Mouse (Mus musculus) frontal cortex, postnatal 36 days (tissue): ENCODE results near the gene Ipo13.
A peak's percentile ranks its signal among the peaks of the same experiment; 100 is the strongest.

ENCODE experiments used
- DNase-seq, 2 experiments: peaks; one replicate each; pipeline ENCODE4 v3.0.0; 2022; ENCODE audit warnings: low spot score in 2 of 2

Ipo13 gene

DNA sequence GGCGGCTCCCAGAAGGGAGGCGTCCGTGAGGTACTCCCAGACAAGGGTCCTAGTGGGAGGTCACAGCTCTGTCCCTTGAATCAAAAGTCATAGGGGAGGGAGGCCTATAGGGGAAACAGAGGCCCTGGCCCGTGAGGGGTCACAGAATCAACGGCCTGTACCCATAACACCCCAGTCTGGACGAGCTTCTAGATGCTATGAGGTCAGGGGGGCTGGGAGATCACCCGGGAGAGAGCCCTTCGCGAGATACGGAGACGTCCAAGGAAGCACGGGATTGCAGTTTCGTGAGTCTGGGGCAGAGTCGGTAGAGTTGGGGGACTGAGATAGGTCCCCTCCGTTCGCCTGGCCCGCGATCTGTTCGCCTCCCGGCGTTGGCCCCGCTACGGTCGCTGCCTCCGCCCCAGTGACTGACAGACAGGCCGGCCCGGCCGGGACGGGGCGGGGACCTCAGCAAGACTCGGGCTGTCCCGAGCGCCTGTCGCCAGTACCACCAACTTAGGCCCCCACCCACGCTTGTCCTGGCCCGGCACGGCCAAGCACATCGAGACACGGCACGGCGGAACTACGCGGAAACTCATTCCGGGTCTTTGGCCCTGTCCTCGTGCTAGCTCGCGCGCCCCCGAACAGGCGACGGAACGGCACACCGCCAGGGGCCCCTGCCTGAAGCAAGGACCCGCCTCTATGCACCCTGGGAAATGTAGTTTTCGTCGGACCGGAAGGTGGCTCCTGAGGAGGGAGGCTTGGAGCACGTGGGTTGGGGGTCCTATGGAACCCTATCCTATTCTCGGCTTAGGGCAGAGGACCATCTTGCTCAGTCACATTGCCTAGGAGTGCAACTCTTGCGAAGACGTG lies at the start of gene Ipo13:
Gene Ipo13 (minus strand): TSS at position 409 of the 852 bp plus-strand sequence.
- peak; percentile 94 to 95 for DNase-seq

DNA sequence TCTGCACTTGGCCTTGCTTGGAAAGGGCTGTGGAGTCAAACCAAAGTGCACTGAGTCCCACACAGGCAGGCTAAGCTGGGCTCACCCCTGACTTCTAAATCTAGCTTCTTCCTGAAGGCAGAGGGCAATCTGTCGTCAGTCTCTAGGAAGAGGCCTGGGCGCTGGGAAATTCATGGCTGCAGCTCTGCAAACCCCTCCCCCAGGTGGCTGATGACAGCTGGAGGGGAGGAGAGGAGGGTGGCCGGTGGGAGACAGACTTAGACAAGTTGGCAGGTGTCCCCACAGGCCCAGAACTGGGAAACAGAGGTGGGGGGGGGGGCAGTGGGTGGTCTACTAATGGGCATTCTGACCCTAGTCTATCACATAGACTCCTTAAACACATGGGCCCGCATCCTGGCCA lies 42.7 kb upstream of the Ipo13 start:
- DNase-seq, result no peak

DNA sequence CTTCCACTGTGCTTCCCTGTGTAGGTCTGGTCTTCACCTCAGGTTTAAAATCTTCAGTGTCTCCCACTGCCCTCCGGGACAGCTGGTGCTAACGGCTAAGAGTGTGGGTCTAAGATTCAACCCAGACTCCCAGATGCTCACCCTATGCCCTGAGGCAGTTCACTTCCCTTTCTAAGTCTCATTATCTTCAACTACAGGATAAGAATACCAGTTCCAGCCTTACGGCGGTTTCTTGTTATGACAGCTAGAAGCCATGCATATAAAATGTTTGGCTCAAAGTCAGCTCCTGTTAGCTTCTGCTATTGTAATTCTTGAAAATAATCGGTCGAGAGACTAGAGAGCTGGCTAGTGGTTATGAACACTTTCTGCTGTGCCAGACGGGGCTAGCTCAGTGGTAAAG lies 32.7 kb upstream of the Ipo13 start:
- no peak for DNase-seq

DNA sequence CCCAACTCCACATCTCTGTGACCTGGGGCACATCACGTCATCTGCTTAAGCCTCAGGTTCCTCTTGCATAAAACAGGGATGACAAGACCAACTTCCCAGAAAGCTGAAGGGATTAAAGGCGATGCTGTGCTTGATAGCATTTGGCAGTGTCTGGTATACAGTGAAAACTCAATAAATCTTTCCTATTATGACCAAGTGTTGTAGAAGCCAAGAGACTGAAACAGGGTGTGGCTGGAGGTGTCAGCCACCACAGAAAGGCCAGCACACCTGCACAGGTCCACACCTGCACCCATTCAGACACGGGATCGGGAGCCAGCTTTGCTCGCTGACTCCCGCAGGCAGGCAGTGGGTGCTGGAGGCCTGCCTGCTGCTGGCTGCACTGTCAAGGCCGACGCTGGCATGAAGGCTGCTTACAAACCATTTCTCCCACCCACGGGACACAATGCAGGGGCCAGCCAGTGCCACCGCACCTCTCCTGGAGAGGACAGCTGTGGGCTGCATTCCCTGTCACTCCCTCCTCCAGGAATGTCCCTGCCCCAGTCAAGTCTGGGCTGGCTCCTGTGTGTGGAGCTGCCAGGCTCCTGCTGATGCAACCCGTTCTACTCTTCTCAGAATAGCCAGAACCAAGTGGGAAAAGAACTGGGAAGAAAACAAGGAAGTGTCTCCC lies 32.0 kb upstream of the Ipo13 start:
- DNase-seq, result no peak

DNA sequence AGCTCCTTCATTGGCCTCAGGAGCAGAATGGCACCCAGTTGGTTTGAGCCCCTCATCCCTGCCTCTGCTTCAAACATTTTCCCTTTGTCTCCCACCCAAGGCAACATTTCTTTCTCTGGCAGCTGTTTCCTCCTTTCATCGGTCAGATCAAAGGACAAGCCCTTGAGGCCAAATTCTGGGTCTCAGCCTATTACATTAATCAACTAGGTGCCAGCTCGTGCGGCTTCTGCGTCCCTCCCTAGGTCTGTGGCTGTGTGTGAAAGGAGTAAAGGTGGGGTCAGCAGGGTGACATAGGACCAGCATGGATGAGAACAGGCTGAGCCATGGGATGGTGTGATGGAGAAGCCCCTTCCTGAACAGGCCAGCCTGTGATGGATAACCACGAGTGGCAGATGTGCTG lies 28.5 kb upstream of the Ipo13 start:
- no peak for DNase-seq

DNA sequence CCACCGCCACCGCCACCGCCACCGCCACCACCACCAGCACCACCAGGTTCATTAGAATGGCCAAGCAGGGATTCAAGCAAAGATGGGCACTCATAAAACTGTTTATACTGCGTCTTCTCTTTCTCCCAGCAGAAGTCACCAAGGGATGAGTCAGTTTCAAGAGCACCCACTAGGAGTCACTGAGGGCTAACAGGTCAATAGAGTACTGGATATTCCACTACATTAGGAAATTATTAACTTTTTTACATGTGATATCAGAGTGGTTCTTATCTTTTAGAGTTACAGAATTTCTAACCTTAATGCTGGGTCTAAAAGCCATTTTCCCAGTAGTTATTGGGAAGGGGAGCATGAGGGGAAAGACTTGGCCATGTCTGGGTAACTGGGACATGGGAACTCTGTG lies 22.2 kb upstream of the Ipo13 start:
- DNase-seq, result no peak

DNA sequence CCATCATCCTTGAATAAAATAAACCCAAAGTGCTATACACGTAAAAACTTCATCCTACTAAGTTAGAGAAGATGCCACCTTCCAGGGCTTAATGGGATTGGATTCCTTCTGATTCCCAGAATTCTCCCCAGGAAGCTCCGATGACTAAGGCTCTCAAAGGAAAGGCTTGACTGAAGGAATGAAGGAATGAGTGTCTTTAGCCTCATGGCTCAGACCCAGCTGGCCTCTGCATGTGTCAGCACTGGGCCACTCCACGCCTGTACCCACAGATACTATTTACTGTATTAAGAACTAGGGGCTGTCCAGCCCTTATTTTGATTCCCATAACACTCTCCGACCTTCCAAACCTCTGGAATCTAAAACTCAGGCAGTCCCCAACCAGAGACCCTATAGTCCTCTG lies 19.3 kb upstream of the Ipo13 start:
- no peak for DNase-seq

DNA sequence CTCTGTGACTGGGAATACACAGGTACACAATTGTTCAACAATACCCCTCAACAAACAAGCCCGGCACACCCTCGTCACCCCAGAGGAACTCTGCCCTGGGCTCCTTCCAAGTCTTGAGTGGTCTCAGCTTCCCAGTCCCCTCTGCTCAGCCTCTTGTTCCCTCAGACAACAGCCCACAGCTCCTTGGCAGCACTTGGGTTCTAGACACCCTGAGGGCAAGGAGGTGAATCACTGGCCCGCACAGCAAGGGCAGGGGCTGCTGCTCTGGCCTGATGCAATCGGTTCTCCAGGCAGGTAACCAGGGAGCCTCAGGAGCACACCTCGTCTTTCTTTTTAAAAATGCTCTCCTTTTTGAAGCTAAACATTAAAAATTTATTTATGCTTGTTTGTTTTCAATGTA lies 18.4 kb upstream of the Ipo13 start:
- DNase-seq, result no peak

DNA sequence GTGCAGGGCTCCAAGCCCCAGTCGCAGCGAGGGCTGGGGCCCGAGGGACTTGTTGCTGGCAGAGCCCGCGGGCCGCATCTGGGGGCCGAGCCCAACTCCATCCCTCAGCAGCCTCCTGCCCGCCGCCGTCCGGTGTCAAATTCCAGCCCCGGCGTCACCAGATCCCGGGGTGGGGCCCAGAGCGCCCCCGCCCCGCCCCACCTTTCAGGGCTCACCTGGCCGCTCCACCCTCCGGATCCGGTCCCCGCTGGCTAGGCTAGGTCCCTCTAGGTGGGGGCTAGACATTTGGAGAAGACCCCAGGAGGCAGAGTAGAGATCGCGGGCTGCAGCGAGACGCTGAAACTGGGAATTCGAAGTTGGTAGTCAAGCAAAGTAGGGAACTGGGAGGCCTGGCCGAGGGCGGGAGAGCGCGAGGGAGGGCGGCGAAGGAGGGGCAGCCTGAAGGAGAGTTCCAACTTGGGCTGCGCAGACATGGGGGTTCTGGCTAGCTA lies 14.6 kb upstream of the Ipo13 start, which contains the start of gene Artn:
Gene Artn (minus strand): TSS at position 373 of the 491 bp plus-strand sequence.
- no peak for DNase-seq

DNA sequence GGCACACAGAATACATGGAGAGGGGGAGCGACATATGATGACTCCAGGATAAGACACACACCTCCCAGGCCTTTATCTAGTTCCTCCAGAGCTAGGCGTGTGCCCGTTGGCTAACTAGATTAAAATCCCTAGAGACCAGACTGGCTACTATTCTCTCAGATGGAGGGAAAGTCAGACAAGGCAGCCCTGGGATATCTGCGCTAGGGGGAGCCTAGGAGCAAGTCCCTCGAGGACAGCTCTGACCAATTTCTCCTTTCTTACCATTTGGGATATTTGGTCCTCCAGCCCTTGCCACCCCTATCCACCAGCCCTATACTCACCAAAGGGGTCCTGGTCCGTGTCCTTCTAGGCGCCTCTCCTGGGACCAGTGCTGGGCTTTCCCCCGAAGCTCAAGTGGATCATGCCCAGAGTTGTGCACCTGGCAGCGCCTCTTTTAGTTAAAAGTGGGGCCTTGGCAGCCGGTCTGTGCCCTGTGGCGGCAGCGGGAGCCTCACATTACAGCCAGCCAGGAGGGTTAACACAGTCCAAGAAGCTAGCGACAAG lies 14.0 kb upstream of the Ipo13 start:
- DNase-seq, result peak in 1 of 2 experiments; percentile 56

DNA sequence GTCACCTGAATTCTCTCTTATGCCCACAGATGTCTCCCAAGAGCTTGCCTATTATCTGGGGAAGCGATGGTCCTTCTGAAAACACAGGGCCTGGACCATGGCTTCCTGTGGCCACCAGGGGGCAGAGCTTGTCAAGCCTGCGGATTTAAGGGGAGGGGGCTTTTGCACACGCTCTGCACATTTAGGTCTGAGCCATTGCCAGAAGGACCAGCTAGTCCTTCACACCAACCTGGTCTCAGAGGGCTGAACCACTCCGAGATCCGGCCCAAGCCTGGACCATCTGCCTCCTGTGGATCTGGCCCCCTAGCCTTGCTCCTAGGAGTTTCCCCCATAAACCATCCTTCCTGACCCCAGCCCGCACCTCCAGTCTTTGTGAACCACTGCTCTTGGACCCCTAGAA lies 13.4 kb upstream of the Ipo13 start:
- no peak for DNase-seq

DNA sequence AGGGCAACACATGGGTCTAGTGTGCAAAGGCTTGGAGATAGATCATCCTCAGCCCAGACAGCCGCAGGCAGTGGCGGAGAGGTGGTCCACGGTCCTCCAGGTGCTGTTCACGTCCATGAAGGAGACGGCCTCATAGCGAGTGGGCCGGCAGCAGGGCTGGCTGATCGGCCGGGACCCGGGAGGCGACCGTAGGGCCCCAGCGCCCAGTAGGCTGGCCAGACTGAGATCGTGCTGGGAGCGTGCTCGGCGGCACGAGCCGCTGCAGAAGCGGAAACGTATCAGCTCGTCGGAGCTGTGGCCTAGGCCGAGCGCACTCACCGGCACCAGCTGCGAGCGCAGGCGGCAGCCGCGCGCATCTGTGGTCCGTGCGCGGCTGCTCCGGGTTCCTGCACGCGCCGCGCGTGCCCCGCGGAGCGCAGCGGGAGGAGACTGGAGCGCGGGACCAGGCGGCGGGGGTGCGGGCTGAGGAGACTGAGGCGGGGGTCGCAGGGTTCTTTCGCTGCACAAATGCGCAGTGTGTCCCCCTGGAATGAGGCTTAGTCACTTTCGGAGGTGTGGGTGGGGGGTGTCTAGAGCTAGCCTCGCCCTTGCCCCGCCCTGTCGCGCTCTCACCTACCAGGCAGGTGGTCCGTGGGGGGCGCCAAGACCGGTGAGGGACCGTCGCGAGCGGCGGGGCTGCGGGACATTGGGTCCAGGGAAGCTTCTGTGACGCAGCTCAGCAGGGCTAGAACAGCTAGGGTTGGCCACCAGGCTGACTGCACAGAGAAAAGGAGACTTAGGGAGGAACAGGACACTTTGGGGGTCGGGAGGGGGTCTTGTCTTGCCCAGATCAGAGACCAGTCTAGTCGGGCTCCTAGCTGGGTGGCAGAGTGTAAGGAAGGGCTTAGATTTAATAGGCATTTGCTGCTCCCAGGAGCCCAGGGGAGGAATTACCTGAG lies 12.0 kb upstream of the Ipo13 start:
- DNase-seq, result peak; percentile 66 to 74

DNA sequence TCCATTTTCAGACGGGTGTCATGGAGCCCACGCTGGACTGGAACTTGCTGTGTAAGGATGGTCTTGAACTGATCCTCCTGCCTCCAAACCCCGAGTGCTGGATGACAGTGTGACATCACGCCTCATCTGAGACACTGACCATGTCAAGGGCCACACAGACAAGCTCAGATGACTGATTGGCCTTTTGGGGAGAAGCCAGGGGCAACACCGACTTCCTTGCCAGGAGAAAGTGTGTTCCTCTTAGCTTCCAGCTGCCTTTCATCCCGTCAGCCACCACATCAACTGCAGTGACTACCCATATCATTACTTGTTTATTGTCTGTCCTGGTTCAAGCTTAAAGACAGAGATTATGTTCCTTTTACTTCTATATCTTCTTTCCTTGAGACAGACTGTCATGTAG lies 10.1 kb upstream of the Ipo13 start:
- DNase-seq, result no peak

DNA sequence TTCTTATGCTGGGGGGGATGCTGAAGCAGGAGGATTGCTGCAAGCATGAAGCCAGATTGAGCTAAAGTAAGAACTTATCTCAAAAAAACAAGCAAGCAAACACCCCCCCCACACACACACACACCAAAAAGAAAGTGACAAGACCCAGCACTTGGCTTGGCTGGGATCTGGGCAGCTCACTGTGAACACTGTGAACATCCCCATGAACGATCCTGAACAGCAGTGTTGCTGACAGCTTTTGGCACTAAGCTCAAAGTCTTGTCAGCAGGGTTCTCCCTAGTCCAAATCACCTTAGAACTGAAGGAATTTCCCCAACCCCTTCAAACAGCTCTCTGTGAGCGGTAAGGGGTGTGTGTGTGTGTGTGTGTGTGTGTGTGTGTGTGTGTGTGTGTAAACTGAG lies 8.7 kb upstream of the Ipo13 start:
- no peak for DNase-seq

DNA sequence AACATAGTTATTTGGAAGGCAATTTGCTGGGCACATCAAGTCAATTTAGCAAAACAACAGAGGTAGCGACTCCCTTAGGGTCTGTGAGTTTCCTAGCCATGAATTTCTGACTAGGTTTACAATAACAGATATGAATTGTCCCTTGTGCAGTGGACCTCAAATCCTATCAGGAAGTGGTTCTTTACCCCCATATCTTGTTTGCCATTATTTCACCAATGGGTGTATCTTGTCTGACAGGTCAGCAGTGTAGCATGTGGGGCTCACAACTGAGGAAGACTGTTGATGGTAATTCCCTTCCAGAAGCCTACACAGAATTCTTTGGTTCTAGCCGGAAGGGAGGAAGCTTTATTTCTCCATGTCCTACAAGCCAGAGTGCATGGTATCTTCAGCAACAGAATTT lies 6.6 kb upstream of the Ipo13 start:
- DNase-seq, result no peak

DNA sequence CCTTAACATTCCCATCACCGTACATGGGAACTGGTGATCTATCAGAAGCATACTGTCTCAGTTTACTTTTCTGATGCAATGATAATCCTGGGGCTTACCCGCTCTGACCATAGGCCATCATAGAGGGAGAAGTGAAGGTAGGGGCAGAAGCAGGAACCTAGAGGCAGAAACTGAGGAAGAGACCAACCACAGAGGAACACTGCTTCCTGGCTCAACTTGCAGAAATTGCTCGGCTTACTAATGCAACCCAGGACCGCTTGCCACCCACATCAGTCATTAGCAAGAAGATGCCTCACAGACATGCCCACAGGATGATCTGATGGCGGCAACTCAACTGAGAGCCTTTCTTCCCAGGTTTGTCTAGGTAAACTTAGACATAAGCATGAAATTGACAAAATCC lies 4.0 kb upstream of the Ipo13 start:
- DNase-seq, result no peak

DNA sequence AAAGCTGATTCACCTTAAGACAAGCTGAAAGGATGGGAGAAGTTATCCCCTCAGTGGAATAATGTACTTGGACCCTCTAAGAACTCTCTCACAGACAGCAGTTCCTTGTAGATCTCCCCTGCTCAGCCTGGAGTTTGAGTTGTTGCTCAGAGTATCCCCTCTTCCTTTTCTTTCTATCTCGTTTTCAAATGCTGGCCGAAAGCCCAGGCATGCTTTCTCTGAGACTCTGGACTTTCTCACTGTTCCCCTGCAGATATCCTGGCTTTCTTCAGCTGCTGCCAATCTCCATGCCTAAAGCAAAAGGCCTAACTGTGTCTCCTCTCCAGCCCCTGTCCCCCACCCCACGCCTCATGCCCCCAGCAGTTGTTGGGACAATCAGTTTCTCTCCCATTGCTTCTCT lies 3.5 kb upstream of the Ipo13 start:
- DNase-seq, result no peak

DNA sequence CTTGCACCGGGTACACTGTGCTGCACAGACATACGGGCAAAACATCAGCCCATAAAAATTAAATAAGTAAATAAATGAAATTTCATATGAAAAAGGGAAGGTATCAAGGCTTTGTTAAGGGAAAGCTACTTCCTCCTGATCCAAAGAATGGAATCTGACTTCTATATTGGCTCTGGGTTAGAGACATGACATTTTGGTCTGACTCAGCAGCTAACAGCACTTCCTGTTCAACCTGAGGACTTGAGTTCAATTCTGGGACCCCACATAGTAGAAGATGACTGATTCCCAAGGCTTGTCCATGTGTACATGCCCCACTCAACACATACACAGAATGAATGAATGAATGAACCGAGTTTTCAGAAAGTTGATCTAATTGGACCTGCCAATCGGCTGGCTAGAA lies 3.0 kb upstream of the Ipo13 start:
- DNase-seq, result no peak

DNA sequence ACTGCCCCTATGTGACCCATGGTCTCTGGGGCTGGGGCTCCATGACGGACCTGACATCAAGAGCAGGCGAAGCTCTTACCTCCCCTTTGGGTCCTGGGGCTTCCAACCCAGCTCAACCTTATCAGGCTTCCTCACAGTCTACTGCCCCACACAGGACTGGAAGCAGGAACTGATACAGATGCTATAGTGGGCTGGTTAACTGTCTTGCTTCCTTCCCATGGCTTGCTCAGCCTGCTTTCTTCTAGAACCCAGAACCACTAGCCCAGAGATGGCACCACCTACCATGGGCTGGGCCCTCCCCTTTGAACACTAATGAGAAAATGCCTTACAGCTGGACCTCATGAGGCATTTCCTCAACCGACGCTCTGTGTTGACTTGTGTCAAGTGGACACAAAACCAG lies 2.6 kb upstream of the Ipo13 start:
- DNase-seq, result no peak

DNA sequence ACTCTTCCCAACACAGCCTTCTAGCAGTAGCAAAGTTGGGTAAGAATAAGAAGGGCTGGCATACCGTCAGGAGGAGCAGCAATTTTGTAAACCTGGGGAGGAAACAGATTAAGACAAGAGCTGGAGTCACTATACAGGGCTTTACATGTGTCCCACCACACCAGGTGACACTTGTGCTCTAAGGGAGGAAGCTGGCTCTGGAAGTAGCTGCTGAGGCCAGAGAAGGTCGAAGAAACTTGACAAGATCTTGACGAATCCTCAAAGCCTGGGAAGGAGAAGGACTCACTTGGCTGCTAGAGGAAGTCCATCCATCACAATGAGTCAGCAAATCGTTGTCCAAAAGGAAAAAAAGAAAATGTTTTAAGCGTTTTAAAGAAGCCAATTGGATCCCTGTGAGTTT lies 1.6 kb upstream of the Ipo13 start:
- DNase-seq, result no peak

DNA sequence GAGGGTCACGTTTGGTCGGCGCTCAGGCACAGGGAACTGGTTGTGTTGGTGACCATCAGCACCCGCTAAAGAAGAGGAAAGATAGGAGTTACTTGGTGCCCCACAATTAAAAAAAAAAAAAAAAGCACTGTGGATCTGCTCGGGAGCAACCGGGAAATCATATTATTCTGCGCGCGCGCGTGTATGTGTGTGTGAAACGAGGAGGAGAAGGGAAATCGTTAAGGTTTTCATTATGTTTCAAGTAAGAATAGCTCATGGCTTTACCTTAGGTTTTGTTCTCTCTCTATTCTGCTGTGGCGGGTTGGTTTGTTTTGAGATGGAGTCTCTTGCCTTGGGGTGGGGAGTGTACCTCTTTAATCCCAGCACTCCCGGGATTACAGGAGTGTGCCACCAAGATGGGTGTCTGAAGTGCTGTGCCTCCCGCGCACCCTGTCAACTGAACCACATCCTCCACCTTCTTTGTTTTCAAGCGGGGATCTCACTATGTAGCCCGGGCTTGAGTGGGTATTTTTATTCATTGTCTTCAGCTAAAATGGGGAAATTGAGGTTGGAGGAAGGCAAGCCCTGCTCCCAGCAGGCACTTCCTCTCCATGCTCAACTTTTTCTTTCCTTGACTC lies 798 bp upstream of the Ipo13 start:
- peak in 1 of 2 experiments; percentile 46 for DNase-seq
